ENCODE assay signal across 9 mouse cellular contexts in genomic region chr5:63951421-63951911, GRCm38 (mm10). TPM values are rescaled to one million over a fixed set of nuclear protein-coding genes. Genes with fewer than 3 reads are reported as not detected.
DNase-seq lines count a peak whose midpoint lies in the region; ATAC-seq lines count a peak whose summit lies in the region.
"Had no signal": no experiment of that assay in that cellular context is flagged by ENCODE, and none has a peak within 500 bp of the region (broad histone marks: within the 10 kb centered on the region; RNA-seq: fewer than 3 reads in every experiment).

No protein-coding gene starts in this region.

- H3K36me3 ChIP-seq in lung, embryonic 15.5 days, result no peaks in the 10 kb centered on the region

- WGBS in lung, embryonic 15.5 days, result 65% methylated on average over 11 of the region's 11 CpGs

- peak; percentile 51; the same call in 1 of the 2 replicates for ATAC-seq in lung, embryonic 15.5 days (ENCODE audit: borderline replicate concordance, extremely low read depth, low FRiP score, low TSS enrichment)
- no peak for ATAC-seq in activated CD4-positive, CD25-positive, alpha-beta regulatory T cell, adult 4 months
- ATAC-seq: Patski had no signal

- no peak overlapping the region for H3K4me3 ChIP-seq in lung, embryonic 15.5 days

- no peaks in the 10 kb centered on the region for H3K9me3 ChIP-seq in lung, embryonic 15.5 days

- H3K27ac ChIP-seq in lung, embryonic 15.5 days, result peak overlapping the region; percentile 46; the same call in 1 of the 2 replicates

- no peak overlapping the region for H3K9ac ChIP-seq in lung, embryonic 15.5 days

- DNase-seq in lung, adult 18-20 months, result no peak
- DNase-seq in gastrocnemius, postnatal 10 days, result peak; percentile 38
- peak; percentile 69 for DNase-seq in kidney, adult 11 months
- peak; percentile 84 for DNase-seq in skeletal muscle tissue, adult 2 months (ENCODE audit: low read depth, low spot score)
- DNase-seq in layer of hippocampus, postnatal 25 days (ENCODE audit: extremely low spot score in 1 of 2, low spot score in 1 of 2), result no peak
- DNase-seq in spleen, postnatal 36 days (ENCODE audit: low spot score in 2 of 2), result no peak

- no peaks in the 10 kb centered on the region for H3K27me3 ChIP-seq in lung, embryonic 15.5 days
- H3K27me3 ChIP-seq: Patski had no signal

- peaks cover 34% of the 10 kb centered on the region for H3K4me1 ChIP-seq in lung, embryonic 15.5 days

- no peak overlapping the region for H3K4me2 ChIP-seq in lung, embryonic 15.5 days

RNA-seq across cellular contexts. Expression of gene Rell1, which starts 17.2 kb away (rescaled TPM):
- polyA plus RNA-seq in lung, embryonic 15.5 days (2015; fragmentation: Nextera tagmentation; extraction: Ambion mirVana), result 28.2 and 29.3 TPM in 2 replicates
- 10 to 100 TPM; 16.0 to 16.3 TPM for total RNA-seq in gastrocnemius, postnatal 10 days (2021)
- 1 to 10 TPM; 4.0 to 7.6 TPM for polyA plus RNA-seq in activated CD4-positive, CD25-positive, alpha-beta regulatory T cell, adult 4 months (2017; shearing (Covaris generic))
- 10 to 100 TPM; 11.3 to 13.1 TPM for total RNA-seq in layer of hippocampus, postnatal 25 days (2021)

Comparison
In these comparisons a context has a peak if more than half of its experiments do, and no peak if none do; other contexts are left out.
1. DNase-seq: peak in gastrocnemius, postnatal 10 days (single experiment), kidney, adult 11 months (single experiment) and skeletal muscle tissue, adult 2 months (single experiment); none in lung, adult 18-20 months (0 of 2), layer of hippocampus, postnatal 25 days (0 of 2) and spleen, postnatal 36 days (0 of 2).